Mouse (Mus musculus): ENCODE results near the gene Mettl11b. TPM values are rescaled to one million over a fixed set of nuclear protein-coding genes. Genes with fewer than 3 reads are reported as not detected.
"Not testable (repeated sequence)": the region's sequence is repeated elsewhere in the genome, so short reads cannot be mapped to it uniquely, and the experiment has no call there.

Mettl11b gene
- 0.18 TPM in 1 of 2 replicates, not detected in the other for polyA plus RNA-seq (2012; rRNA removed)

GRCm38 (mm10) chr1:163725106-163725759 lies at the start of gene Mettl11b:
Mettl11b (minus strand) TSS chr1:163725232.
- no peaks in the 10 kb centered on the region for H3K4me1 ChIP-seq (ENCODE audit: control insufficient read depth, insufficient read depth, low read length)
- DNase-seq, result no peak
- TF ChIP-seq POLR2A (IDR thresholded peaks at IDR 0.05; ENCODE audit: borderline replicate concordance, extremely low read depth, low read depth, low read length), result no peak
- TF ChIP-seq CTCF (IDR thresholded peaks at IDR 0.05; ENCODE audit: insufficient read depth, low read length), result no peak
- WGBS, result 50% methylated on average over 9 of the region's 9 CpGs
- no peak within 1 kb of the TSS for H3K4me3 ChIP-seq (replicated peaks; ENCODE audit: extremely low read depth, low read depth, low read length)

- 52% methylated on average over 10 of the region's 10 CpGs for WGBS
- no peak for DNase-seq
- Histone ChIP-seq H3K4me3 (replicated peaks; ENCODE audit: extremely low read depth, low read depth, low read length) (no peak overlapping the region), H3K4me1 (ENCODE audit: control insufficient read depth, insufficient read depth, low read length) (no peaks in the 10 kb centered on the region)
- TF ChIP-seq CTCF (IDR thresholded peaks at IDR 0.05; ENCODE audit: insufficient read depth, low read length), result no peak
- TF ChIP-seq POLR2A (IDR thresholded peaks at IDR 0.05; ENCODE audit: borderline replicate concordance, extremely low read depth, low read depth, low read length), result no peak
These were observed 32.6 kb upstream of the Mettl11b start for GRCm38 (mm10) chr1:163757462-163758207.

- TF ChIP-seq CTCF (IDR thresholded peaks at IDR 0.05; ENCODE audit: insufficient read depth, low read length) (no peak), POLR2A (IDR thresholded peaks at IDR 0.05; ENCODE audit: borderline replicate concordance, extremely low read depth, low read depth, low read length) (no peak)
- DNase-seq, result no peak
- no peak overlapping the region for H3K4me3 ChIP-seq (replicated peaks; ENCODE audit: extremely low read depth, low read depth, low read length)
- no peaks in the 10 kb centered on the region for H3K4me1 ChIP-seq (ENCODE audit: control insufficient read depth, insufficient read depth, low read length)
- 62% methylated on average over 4 of the region's 4 CpGs for WGBS
These were observed 26.4 kb upstream of the Mettl11b start for GRCm38 (mm10) chr1:163751360-163751992.

GRCm38 (mm10) chr1:163737239-163737533 lies 12.2 kb upstream of the Mettl11b start:
- no peaks in the 10 kb centered on the region for H3K4me1 ChIP-seq (ENCODE audit: control insufficient read depth, insufficient read depth, low read length)
- DNase-seq, result no peak
- WGBS, result 49% methylated on average over 1 of the region's 1 CpGs
- no peak overlapping the region for H3K4me3 ChIP-seq (replicated peaks; ENCODE audit: extremely low read depth, low read depth, low read length)
- TF ChIP-seq CTCF (IDR thresholded peaks at IDR 0.05; ENCODE audit: insufficient read depth, low read length), result no peak
- no peak for TF ChIP-seq POLR2A (IDR thresholded peaks at IDR 0.05; ENCODE audit: borderline replicate concordance, extremely low read depth, low read depth, low read length)

GRCm38 (mm10) chr1:163736441-163737238 lies 11.6 kb upstream of the Mettl11b start:
- TF ChIP-seq CTCF (IDR thresholded peaks at IDR 0.05; ENCODE audit: insufficient read depth, low read length) (no peak), POLR2A (IDR thresholded peaks at IDR 0.05; ENCODE audit: borderline replicate concordance, extremely low read depth, low read depth, low read length) (no peak)
- Histone ChIP-seq H3K4me1 (ENCODE audit: control insufficient read depth, insufficient read depth, low read length) (no peaks in the 10 kb centered on the region), H3K4me3 (replicated peaks; ENCODE audit: extremely low read depth, low read depth, low read length) (no peak overlapping the region)
- WGBS, result 73% methylated on average over 10 of the region's 10 CpGs
- no peak for DNase-seq

GRCm38 (mm10) chr1:163731166-163731565 lies 6.1 kb upstream of the Mettl11b start:
- not testable (repeated sequence) for DNase-seq; H3K4me3 ChIP-seq (replicated peaks; ENCODE audit: extremely low read depth, low read depth, low read length); H3K4me1 ChIP-seq (ENCODE audit: control insufficient read depth, insufficient read depth, low read length)
- 96% methylated on average over 10 of the region's 10 CpGs for WGBS

- H3K4me1 ChIP-seq (ENCODE audit: control insufficient read depth, insufficient read depth, low read length), result no peaks in the 10 kb centered on the region
- no peak for DNase-seq
- no peak for TF ChIP-seq POLR2A (IDR thresholded peaks at IDR 0.05; ENCODE audit: borderline replicate concordance, extremely low read depth, low read depth, low read length)
- TF ChIP-seq CTCF (IDR thresholded peaks at IDR 0.05; ENCODE audit: insufficient read depth, low read length), result no peak
- no peak overlapping the region for H3K4me3 ChIP-seq (replicated peaks; ENCODE audit: extremely low read depth, low read depth, low read length)
- 15% methylated on average over 1 of the region's 1 CpGs for WGBS
These were observed 1.1 kb downstream of the Mettl11b start for GRCm38 (mm10) chr1:163723913-163724312.

GRCm38 (mm10) chr1:163708618-163709017 lies 16.4 kb downstream of the Mettl11b start:
- 25% methylated on average over 2 of the region's 2 CpGs for WGBS
- TF ChIP-seq POLR2A (IDR thresholded peaks at IDR 0.05; ENCODE audit: borderline replicate concordance, extremely low read depth, low read depth, low read length) (no peak), CTCF (IDR thresholded peaks at IDR 0.05; ENCODE audit: insufficient read depth, low read length) (no peak)

GRCm38 (mm10) chr1:163700571-163700970 lies 24.5 kb downstream of the Mettl11b start:
- Histone ChIP-seq H3K4me3 (replicated peaks; ENCODE audit: extremely low read depth, low read depth, low read length) (no peak overlapping the region), H3K4me1 (ENCODE audit: control insufficient read depth, insufficient read depth, low read length) (no peaks in the 10 kb centered on the region)
- TF ChIP-seq CTCF (IDR thresholded peaks at IDR 0.05; ENCODE audit: insufficient read depth, low read length), result no peak
- no peak for DNase-seq
- WGBS, result 64% methylated on average over 7 of the region's 7 CpGs

More at GRCm38 (mm10) chr1:163708618-163709017, 16.4 kb downstream of the Mettl11b start:
- no peak for DNase-seq
- Histone ChIP-seq H3K4me1 (ENCODE audit: control insufficient read depth, insufficient read depth, low read length) (no peaks in the 10 kb centered on the region), H3K4me3 (replicated peaks; ENCODE audit: extremely low read depth, low read depth, low read length) (no peak overlapping the region)

Data from lung, adult 2 months (tissue).